Mouse (Mus musculus) heart, postnatal 4 days (tissue): Measurements from ENCODE around the gene Pde4a. TPM values are rescaled to one million over a fixed set of nuclear protein-coding genes. Genes with fewer than 3 reads are reported as not detected.
"Not testable (repeated sequence)": the region's sequence is repeated elsewhere in the genome, so short reads cannot be mapped to it uniquely, and the experiment has no call there.

Experiments used
- DNase-seq: peaks from one replicate; pipeline ENCODE4 v3.0.0; 2021
- total RNA-seq, 2 experiments: library from RNA; stranded (reverse); gene quantifications; 2 replicates each; pipeline ENCODE4 v1.2.3; 2021

The Pde4a gene
- total RNA-seq, 2 experiments from 2014 or later: 18.7 to 21.1 TPM

GRCm38 (mm10) chr9:21183905-21184413 is 18.4 kb downstream of the Pde4a start:
- peak; percentile 77 for DNase-seq

DNA sequence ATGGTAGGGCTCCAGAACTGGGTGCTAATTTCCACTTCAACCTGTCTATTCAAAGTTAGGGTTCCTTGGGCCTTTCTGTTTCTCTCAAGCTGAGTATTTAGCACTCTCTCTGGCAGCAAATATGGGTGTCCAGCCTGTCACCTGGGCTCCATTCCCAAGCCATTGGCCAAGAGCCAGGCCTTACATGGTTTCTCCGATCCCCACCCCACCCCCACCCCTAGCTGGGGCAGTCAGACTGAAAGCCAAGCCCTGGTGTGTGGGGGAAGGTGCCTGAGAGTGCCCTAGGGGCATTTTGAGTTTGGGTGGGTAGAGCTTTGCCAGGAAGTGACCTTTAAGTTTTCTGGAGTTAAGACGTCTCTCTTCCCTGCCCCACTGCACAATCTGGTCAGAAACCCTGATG is 19.2 kb downstream of the Pde4a start:
- peak; percentile 83 for DNase-seq

GRCm38 (mm10) chr9:21185436-21185835 is 19.9 kb downstream of the Pde4a start:
- DNase-seq: peak; percentile 39

DNA sequence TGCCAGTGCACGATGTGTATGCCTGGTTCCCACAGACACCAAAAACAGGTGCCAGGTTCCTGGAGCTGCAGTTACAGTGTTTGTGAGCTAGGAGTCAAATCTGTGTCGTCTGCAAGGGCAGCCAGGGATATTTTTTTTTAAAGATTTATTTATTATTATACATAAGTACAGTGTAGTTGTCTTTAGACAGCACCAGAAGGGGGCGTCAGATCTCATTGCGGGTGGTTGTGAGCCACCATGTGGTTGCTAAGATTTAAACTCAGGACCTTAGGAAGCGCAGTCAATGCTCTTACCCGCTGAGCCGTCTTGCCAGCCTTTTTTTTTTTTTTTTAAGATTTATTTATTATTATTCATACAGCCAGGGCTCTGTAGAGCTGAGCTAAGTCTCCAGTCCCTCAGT is 24.4 kb downstream of the Pde4a start:
- DNase-seq: no peak

DNA sequence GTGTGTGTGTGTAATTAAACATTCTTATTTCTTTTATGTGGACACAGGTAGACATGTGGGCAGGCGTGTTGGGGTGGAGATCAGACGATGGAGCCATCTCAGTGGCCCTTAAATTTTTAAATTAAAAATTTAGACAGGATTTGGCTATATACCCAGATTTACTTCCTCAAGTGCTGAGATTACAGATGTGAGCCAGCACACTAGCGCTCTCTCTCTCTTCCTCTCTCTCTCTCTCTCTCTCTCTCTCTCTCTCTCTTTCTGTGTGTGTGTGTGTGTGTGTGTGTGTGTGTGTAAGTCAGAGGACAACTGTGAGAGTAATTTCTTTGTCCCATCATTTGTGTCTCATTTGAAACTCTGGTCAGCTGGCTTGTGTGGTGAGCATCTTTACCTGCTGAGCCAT is 25.2 kb downstream of the Pde4a start:
- DNase-seq: no peak

DNA sequence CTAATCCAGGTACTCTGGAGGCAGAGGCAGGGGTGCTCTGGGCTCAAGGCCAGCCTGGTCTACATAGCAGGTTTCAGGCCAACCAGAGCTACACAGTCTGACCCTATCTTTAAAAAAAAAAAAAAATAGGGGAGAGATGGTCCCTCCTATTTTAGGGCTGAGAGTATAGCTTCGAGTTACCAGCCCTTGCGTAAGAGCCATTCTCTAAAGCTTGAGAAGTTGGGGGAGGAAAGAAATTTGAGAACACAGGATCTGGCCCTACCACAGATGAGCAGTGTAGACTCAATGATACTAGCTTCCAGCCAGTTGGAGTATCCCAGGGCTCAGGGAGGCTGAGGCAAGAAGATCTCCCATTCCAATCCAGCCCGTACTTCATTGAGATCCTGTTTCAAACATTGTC is 28.3 kb downstream of the Pde4a start:
- no peak for DNase-seq

GRCm38 (mm10) chr9:21194787-21195493 is 29.4 kb downstream of the Pde4a start:
- DNase-seq: no peak

GRCm38 (mm10) chr9:21195736-21196505 is 30.4 kb downstream of the Pde4a start:
- not testable (repeated sequence) for DNase-seq

GRCm38 (mm10) chr9:21196521-21197433 is 31.3 kb downstream of the Pde4a start:
- DNase-seq: no peak

DNA sequence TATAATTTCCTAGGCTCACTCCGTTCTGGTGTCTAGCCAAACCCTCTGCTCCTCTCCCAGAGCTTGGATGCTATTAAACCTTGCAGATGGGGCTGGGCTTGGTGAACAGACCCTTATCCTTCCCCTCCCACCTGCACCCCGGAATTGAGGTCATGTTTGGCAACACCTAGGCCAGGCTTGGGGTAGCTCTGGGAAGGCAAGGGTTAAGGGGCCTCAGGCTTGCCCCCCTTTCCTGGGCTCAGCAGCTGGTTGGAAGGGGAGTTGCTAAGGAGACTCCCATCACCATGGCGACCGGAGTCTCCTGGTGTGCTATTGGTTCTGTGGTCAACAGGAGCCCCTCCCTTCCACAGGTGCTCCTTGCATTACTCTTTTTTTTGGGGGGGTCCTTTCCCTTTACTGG is 32.5 kb downstream of the Pde4a start:
- DNase-seq: no peak

GRCm38 (mm10) chr9:21198960-21199359 is 33.4 kb downstream of the Pde4a start:
- no peak for DNase-seq

DNA sequence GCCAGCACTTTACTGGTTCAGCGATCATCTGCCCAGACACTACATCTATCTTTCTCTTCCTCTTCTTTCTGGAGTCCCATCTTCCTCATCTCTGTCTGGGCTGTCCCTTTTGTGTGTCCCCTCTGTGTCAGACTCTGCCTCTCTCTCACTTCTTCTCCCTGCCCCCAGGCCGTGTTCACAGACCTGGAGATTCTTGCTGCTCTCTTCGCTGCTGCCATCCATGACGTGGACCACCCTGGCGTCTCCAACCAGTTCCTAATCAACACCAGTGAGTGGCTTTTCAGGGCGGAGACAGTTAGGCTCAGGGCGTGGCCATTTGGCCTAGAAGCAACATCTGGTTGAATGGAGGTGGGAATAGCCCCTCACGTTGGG is 38.6 kb downstream of the Pde4a start:
- DNase-seq: no peak

DNA sequence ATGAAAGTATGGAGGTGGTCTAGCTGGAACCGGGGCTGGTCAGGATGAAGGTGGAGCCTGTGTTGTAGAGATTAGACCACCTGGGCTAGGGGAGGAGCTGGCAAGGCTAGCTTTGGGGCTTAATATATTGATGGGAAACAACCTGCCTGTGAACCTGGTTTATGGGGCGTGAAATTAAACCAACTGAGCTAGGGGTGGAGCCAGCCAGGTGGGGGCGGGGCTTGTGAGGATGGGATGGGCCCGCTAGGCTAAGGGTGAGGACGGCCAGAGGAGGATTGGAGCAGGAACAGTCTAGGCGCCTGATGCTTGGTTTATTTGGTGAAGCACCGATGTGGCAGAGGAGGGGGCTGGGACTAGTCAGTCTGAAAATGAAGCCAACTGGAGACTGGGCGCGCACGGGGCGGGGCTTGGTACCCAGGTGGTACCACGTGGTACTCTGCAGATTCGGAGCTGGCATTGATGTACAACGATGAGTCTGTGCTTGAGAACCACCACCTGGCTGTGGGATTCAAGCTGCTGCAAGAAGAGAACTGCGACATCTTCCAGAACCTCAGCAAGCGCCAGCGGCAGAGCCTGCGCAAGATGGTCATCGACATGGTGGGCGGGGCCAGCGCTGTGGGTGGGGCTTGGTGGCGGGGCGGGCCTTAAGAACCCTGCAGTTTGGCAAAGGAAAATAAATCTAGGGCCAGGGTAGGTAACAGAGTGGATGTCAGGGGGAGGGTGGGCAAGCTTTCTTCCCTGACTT is 39.2 kb downstream of the Pde4a start:
- no peak for DNase-seq

- no peak for DNase-seq
Measured at GRCm38 (mm10) chr9:21206848-21207247, 41.3 kb downstream of the Pde4a start.

- no peak for DNase-seq
Measured at GRCm38 (mm10) chr9:21208626-21209025, 43.1 kb downstream of the Pde4a start.

- DNase-seq: no peak
Measured at GRCm38 (mm10) chr9:21210821-21211220, 45.3 kb downstream of the Pde4a start.

DNA sequence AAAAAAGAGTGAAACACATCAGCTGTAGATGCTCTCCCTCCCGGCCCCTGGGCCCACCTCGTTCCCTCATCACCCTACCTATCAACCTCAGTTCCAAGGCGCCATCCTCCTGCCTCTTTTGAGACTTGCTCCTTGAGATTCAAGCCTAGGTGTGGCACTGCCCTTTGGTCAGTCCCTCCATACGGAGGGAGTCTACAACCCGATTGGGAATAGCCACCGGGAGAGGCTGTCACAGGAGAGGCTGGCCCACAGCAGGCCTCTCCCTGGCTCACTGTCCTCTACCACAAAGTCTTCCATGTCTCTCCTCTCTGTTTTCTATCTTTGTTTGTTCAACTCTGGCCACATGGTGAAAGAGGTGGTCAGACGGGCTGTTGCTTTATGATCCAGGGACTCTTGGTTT is 46.1 kb downstream of the Pde4a start:
- DNase-seq: no peak

DNA sequence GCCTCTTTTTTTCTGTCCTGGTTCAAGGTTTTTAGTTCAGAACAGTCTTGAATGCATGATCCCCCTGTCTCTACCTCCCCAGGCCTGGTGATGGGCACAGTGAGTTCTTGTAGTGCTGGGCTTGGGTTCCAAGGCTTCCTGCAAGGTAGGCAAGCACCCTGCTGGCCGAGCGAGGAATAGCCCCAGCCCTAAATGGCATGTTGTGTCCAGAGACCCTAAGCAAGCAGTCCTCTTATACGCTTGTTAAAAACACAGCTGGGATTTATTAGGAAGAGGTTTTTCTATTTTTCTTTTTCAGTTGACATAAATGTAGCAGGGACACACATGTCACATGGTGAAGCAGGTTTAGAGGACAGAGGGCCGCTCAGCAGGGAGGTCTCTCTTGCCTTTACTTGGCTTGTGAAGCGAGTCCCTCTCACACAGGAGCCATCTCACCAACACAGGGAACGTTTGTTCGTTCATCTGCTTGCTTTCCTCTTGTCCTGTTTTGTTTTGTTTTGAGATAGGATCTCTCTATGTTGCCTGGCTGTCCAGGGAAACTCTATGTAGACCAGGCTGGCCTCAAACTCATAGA is 48.2 kb downstream of the Pde4a start:
- no peak for DNase-seq

- DNase-seq: peak; percentile 29
Measured at GRCm38 (mm10) chr9:21216050-21216841, 50.7 kb downstream of the Pde4a start.

- no peak for DNase-seq
Measured at GRCm38 (mm10) chr9:21219820-21220219, 54.3 kb downstream of the Pde4a start.
